Mouse (Mus musculus): ENCODE measurements at regions not wholly inside any gene's neighbourhood (a gene's known extent, or its start where the extent isn't known, plus 50 kb on each side); places are given as distances from the start of the nearest gene placed in this dataset.

GRCm38 (mm10) chr12:45745697-45746096, 671.2 kb upstream of the Stxbp6 start:
- Histone ChIP-seq H3K27ac (ENCODE audit: low read depth, low read length) (no peak overlapping the region), H3K36me3 (ENCODE audit: control insufficient read depth, insufficient read depth) (no peaks in the 10 kb centered on the region), H3K4me2 (replicated peaks; ENCODE audit: low read depth) (no peak overlapping the region), H3K4me1 (replicated peaks; ENCODE audit: control insufficient read depth, insufficient read depth, low read length) (no peaks in the 10 kb centered on the region), H3K9me3 (ENCODE audit: control insufficient read depth) (no peaks in the 10 kb centered on the region), H3K27me3 (replicated peaks; ENCODE audit: control insufficient read depth, insufficient read depth, low read length) (no peaks in the 10 kb centered on the region), H3K9ac (ENCODE audit: low read depth, low read length) (no peak overlapping the region), H3K4me3 (ENCODE audit: low read depth, low read length) (no peak overlapping the region)
- TF ChIP-seq CTCF (IDR thresholded peaks at IDR 0.05; ENCODE audit: low read depth) = no peak
- no peak for ATAC-seq
- WGBS = 54% methylated on average over 2 of the region's 2 CpGs

GRCm38 (mm10) chr12:45744619-45745018, 670.1 kb upstream of the Stxbp6 start:
- Histone ChIP-seq H3K4me3 (ENCODE audit: low read depth, low read length) (no peak overlapping the region), H3K4me2 (replicated peaks; ENCODE audit: low read depth) (no peak overlapping the region), H3K4me1 (replicated peaks; ENCODE audit: control insufficient read depth, insufficient read depth, low read length) (no peaks in the 10 kb centered on the region), H3K27me3 (replicated peaks; ENCODE audit: control insufficient read depth, insufficient read depth, low read length) (no peaks in the 10 kb centered on the region), H3K27ac (ENCODE audit: low read depth, low read length) (no peak overlapping the region), H3K9ac (ENCODE audit: low read depth, low read length) (no peak overlapping the region), H3K36me3 (ENCODE audit: control insufficient read depth, insufficient read depth) (no peaks in the 10 kb centered on the region), H3K9me3 (ENCODE audit: control insufficient read depth) (no peaks in the 10 kb centered on the region)
- no peak for TF ChIP-seq CTCF (IDR thresholded peaks at IDR 0.05; ENCODE audit: low read depth)
- WGBS = 78% methylated on average over 2 of the region's 2 CpGs
- no peak for ATAC-seq

GRCm38 (mm10) chr12:45733661-45734060, 659.2 kb upstream of the Stxbp6 start:
- H3K27me3 ChIP-seq (replicated peaks; ENCODE audit: control insufficient read depth, insufficient read depth, low read length) = no peaks in the 10 kb centered on the region
- H3K9me3 ChIP-seq (ENCODE audit: control insufficient read depth) = no peaks in the 10 kb centered on the region
- H3K9ac ChIP-seq (ENCODE audit: low read depth, low read length) = no peak overlapping the region
- no peak for ATAC-seq
- TF ChIP-seq CTCF (IDR thresholded peaks at IDR 0.05; ENCODE audit: low read depth) = no peak
- H3K27ac ChIP-seq (ENCODE audit: low read depth, low read length) = no peak overlapping the region
- no peak overlapping the region for H3K4me3 ChIP-seq (ENCODE audit: low read depth, low read length)
- H3K36me3 ChIP-seq (ENCODE audit: control insufficient read depth, insufficient read depth) = no peaks in the 10 kb centered on the region
- 57% methylated on average over 4 of the region's 4 CpGs for WGBS
- no peak overlapping the region for H3K4me2 ChIP-seq (replicated peaks; ENCODE audit: low read depth)
- H3K4me1 ChIP-seq (replicated peaks; ENCODE audit: control insufficient read depth, insufficient read depth, low read length) = no peaks in the 10 kb centered on the region

- Histone ChIP-seq H3K36me3 (ENCODE audit: control insufficient read depth, insufficient read depth) (no peaks in the 10 kb centered on the region), H3K27me3 (replicated peaks; ENCODE audit: control insufficient read depth, insufficient read depth, low read length) (no peaks in the 10 kb centered on the region), H3K27ac (ENCODE audit: low read depth, low read length) (no peak overlapping the region), H3K4me1 (replicated peaks; ENCODE audit: control insufficient read depth, insufficient read depth, low read length) (no peaks in the 10 kb centered on the region), H3K9ac (ENCODE audit: low read depth, low read length) (no peak overlapping the region), H3K4me3 (ENCODE audit: low read depth, low read length) (no peak overlapping the region), H3K4me2 (replicated peaks; ENCODE audit: low read depth) (no peak overlapping the region), H3K9me3 (ENCODE audit: control insufficient read depth) (no peaks in the 10 kb centered on the region)
- ATAC-seq = no peak
- TF ChIP-seq CTCF (IDR thresholded peaks at IDR 0.05; ENCODE audit: low read depth) = no peak
- 78% methylated on average over 5 of the region's 5 CpGs for WGBS
Observed at GRCm38 (mm10) chr12:45724565-45725370, 650.3 kb upstream of the Stxbp6 start.

- no peak for ATAC-seq
- no peak overlapping the region for H3K4me2 ChIP-seq (replicated peaks; ENCODE audit: low read depth)
- H3K4me1 ChIP-seq (replicated peaks; ENCODE audit: control insufficient read depth, insufficient read depth, low read length) = no peaks in the 10 kb centered on the region
- H3K9me3 ChIP-seq (ENCODE audit: control insufficient read depth) = no peaks in the 10 kb centered on the region
- TF ChIP-seq CTCF (IDR thresholded peaks at IDR 0.05; ENCODE audit: low read depth) = no peak
- no peaks in the 10 kb centered on the region for H3K27me3 ChIP-seq (replicated peaks; ENCODE audit: control insufficient read depth, insufficient read depth, low read length)
- H3K36me3 ChIP-seq (ENCODE audit: control insufficient read depth, insufficient read depth) = no peaks in the 10 kb centered on the region
- no peak overlapping the region for H3K27ac ChIP-seq (ENCODE audit: low read depth, low read length)
- H3K9ac ChIP-seq (ENCODE audit: low read depth, low read length) = no peak overlapping the region
- H3K4me3 ChIP-seq (ENCODE audit: low read depth, low read length) = no peak overlapping the region
Observed at GRCm38 (mm10) chr12:45711351-45711750, 636.8 kb upstream of the Stxbp6 start.

- Histone ChIP-seq H3K9me3 (ENCODE audit: control insufficient read depth) (no peaks in the 10 kb centered on the region), H3K27me3 (replicated peaks; ENCODE audit: control insufficient read depth, insufficient read depth, low read length) (no peaks in the 10 kb centered on the region), H3K27ac (ENCODE audit: low read depth, low read length) (no peak overlapping the region), H3K4me2 (replicated peaks; ENCODE audit: low read depth) (no peak overlapping the region), H3K9ac (ENCODE audit: low read depth, low read length) (no peak overlapping the region), H3K36me3 (ENCODE audit: control insufficient read depth, insufficient read depth) (no peaks in the 10 kb centered on the region), H3K4me1 (replicated peaks; ENCODE audit: control insufficient read depth, insufficient read depth, low read length) (no peaks in the 10 kb centered on the region), H3K4me3 (ENCODE audit: low read depth, low read length) (no peak overlapping the region)
- no peak for ATAC-seq
- WGBS = 71% methylated on average over 1 of the region's 1 CpGs
- TF ChIP-seq CTCF (IDR thresholded peaks at IDR 0.05; ENCODE audit: low read depth) = no peak
Observed at GRCm38 (mm10) chr12:45710766-45711165, 636.3 kb upstream of the Stxbp6 start.

All from intestine, postnatal 0 days (tissue).